Mouse (Mus musculus) B cell, adult 67 days (primary cell): ENCODE measurements around the gene Gm49486. TPM values are rescaled to one million over a fixed set of nuclear protein-coding genes. Genes with fewer than 3 reads are reported as not detected.

Experiments used
- total RNA-seq, 2 experiments: library from RNA; stranded (reverse); gene quantifications; 4 replicates each; pipeline ENCODE4 v1.2.4; 2023

Gene Gm49486
- 1 to 10 TPM; 1.1 to 1.6 TPM for total RNA-seq

DNA sequence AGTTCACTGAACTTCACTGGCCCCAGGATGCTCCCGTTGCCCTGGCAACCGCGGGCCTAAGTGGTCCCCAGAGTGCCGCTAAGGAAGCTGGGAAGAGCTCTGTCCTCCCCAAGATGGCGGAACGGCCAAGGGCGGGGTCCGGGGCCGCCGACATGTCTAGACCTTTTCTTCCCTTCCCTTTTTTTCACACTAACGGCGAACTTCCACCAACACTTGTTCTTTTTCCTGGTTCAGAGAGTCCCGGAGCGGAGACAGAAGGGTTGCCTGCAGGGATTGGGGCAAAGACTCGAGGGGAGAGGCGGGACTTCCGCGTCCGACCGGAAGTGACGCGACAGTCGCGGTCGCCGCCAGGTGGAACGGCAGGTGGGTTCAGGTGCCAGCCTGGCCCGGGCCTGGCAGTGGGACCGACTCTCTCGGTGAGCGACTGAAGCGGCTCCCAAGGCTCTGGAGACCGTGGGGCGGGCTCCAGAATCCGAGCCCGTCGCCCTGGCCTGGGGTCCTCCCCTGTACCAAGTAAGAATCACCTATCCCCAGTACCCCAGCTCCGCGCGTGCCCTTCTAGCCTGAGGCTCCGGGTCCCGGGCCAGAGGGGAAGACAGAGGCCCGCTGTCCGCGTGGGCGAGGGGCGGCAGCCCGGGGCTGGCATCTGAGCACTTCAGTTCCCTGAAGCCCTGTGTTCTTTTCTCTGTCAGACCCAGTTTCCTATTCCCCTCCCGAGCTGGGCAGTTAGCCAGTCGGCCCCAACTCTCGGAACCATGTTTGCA lies at the start of gene Gm49486, which contains the start of gene Pick1:
Gene Gm49486 (plus strand): TSS at position 334 of the 764 bp plus-strand sequence.
Gene Pick1 (plus strand): TSS at position 116 of the 764 bp plus-strand sequence.

DNA sequence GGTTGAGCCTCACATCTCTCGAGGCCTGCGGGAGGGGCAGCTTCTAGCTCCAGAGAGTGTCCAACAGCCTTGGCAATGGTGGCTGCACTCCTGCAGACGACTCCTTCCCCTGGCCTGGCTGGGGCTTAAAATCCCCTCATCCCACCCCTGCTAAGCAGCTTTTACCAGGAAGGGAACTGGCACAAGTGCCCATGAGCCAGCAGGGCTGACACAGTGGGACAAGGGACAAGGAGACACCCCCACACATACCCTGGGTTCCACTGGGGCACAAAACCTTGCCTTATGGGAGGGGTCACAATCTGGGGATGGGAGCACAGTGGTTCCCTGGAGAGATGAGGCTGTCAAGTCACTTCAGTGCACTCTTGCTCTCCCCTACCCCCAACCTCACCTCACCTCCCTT lies 25.5 kb downstream of the Gm49486 start, which contains the start of gene Slc16a8:
Gene Slc16a8 (minus strand): TSS at position 101 of the 400 bp plus-strand sequence.

DNA sequence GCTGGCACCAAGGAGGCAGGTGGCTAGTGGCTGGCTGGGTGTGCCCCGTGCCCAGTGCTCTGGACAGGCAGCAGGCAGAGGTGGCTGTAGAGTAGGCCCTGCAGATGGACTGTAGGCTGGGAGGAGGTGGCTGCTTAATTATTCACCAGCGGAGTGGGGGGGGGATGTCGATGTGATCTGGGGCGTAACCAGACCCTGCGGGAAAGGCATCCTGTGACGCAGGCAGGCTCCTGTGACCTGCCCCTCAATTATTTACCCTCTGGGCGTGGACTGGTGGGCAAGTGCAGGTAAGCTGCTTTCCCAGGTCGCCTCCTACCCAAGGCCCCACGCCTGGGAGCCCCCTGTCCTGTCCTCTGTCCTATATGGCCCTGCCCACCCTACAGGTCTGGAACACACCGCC lies 56.2 kb downstream of the Gm49486 start, which contains the start of gene Baiap2l2:
Gene Baiap2l2 (minus strand): TSS at position 139 of the 400 bp plus-strand sequence.

Other genes starting within 250 kb of the Gm49486 start
- gene H1f0, start 200.9 kb upstream of the Gm49486 start, total RNA-seq: 1 to 10 TPM; 1.9 to 2.1 TPM
- not detected for gene Galr3, start 187.5 kb upstream of the Gm49486 start, total RNA-seq
- gene Ankrd54, start 166.5 kb upstream of the Gm49486 start, total RNA-seq: 10 to 100 TPM; 38.2 to 38.8 TPM
- 100 to 1,000 TPM; 114 to 115 TPM for gene Eif3l, start 154.2 kb upstream of the Gm49486 start, total RNA-seq
- 10 to 100 TPM; 50.9 to 53.1 TPM for gene Micall1, start 120.5 kb upstream of the Gm49486 start, total RNA-seq
- 10 to 100 TPM; 56.6 to 57.0 TPM for gene Polr2f, start 88.4 kb upstream of the Gm49486 start, total RNA-seq
- gene 1700088E04Rik, start 88.1 kb upstream of the Gm49486 start, total RNA-seq: not detected
- not detected for gene Sox10, start 64.2 kb upstream of the Gm49486 start, total RNA-seq
- 10 to 100 TPM; 38.4 to 39.1 TPM for gene Pick1, start 218 bp upstream of the Gm49486 start, total RNA-seq
- gene Slc16a8, start 25.4 kb downstream of the Gm49486 start, total RNA-seq: not detected
- gene Baiap2l2, start 56.1 kb downstream of the Gm49486 start, total RNA-seq: not detected
- gene Pla2g6, start 99.0 kb downstream of the Gm49486 start, total RNA-seq: 10 to 100 TPM; 13.9 to 17.1 TPM
- 10 to 100 TPM; 19.4 to 43.8 TPM for gene Maff, start 117.2 kb downstream of the Gm49486 start, total RNA-seq
- 10 to 100 TPM; 34.2 to 39.4 TPM for gene Tmem184b, start 174.2 kb downstream of the Gm49486 start, total RNA-seq
- 10 to 100 TPM; 25.2 to 39.6 TPM for gene Csnk1e, start 226.2 kb downstream of the Gm49486 start, total RNA-seq